Mouse (Mus musculus) hindbrain, embryonic 10.5 days (tissue): ENCODE results near the gene Msrb3. TPM values are rescaled to one million over a fixed set of nuclear protein-coding genes. Genes with fewer than 3 reads are reported as not detected.

ENCODE experiments used
- DNase-seq: peaks from one replicate; pipeline ENCODE4 v3.0.0-alpha.2; 2017; ENCODE audit warnings: low spot score
- H3K27ac ChIP-seq: fragments of 300-500 bp; sonication (generic); 2 replicates; pipeline ENCODE4 v1.5.1; 2016; ENCODE audit warnings: mild to moderate bottlenecking, moderate library complexity
- H3K27me3 ChIP-seq: fragments of 300-500 bp; sonication (generic); 2 replicates; pipeline ENCODE4 v1.6.1; 2016; ENCODE audit warnings: mild to moderate bottlenecking; ENCODE audit not compliant: poor library complexity, insufficient read depth, severe bottlenecking
- H3K36me3 ChIP-seq: fragments of 300-500 bp; sonication (generic); 2 replicates; pipeline ENCODE4 v1.6.1; 2016; ENCODE audit warnings: mild to moderate bottlenecking, moderate library complexity
- H3K4me1 ChIP-seq: fragments of 300-500 bp; sonication (generic); replicated peaks from 2 replicates; pipeline ENCODE4 v1.6.1; 2016; ENCODE audit warnings: mild to moderate bottlenecking
- H3K4me3 ChIP-seq: fragments of 300-500 bp; sonication (generic); 2 replicates; pipeline ENCODE4 v1.5.1; 2016; ENCODE audit warnings: mild to moderate bottlenecking, moderate library complexity
- H3K9me3 ChIP-seq: fragments of 300-500 bp; sonication (generic); 2 replicates; pipeline ENCODE4 v1.6.1; 2016; ENCODE audit warnings: mild to moderate bottlenecking, moderate library complexity
- WGBS: fragments of 180-500 bp; shearing (Covaris S2); methylation state at CpG from one replicate; pipeline ENCODE4 v1.1.7; 2016; 5-methylcytosine and 5-hydroxymethylcytosine counted together
- polyA plus RNA-seq: library from polyadenylated mRNA; unstranded; fragments of >200 nt; fragmentation: Nextera tagmentation; extraction: Ambion mirVana; gene quantifications from 2 replicates; pipeline ENCODE4 v1.2.1, GENCODE M21; 2016

The Msrb3 gene
- polyA plus RNA-seq, 1 experiment from 2014 or later: 3.1 TPM

GRCm38 (mm10) chr10:120914948-120915631 lies 16.2 kb upstream of the Msrb3 start:
- DNase-seq: no peak
- WGBS: 87% methylated on average over 15 of the region's 15 CpGs
- Histone ChIP-seq H3K36me3 (0 out of 2 replicates have a peak, but pooled peaks cover 3% of the 10 kb centered on the region), H3K27ac (no peak overlapping the region), H3K9me3 (no peaks in the 10 kb centered on the region), H3K27me3 (no peaks in the 10 kb centered on the region), H3K4me3 (no peak overlapping the region), H3K4me1 (0 out of 2 replicates have a peak, but pooled peaks cover 3% of the 10 kb centered on the region)

- no peak for DNase-seq
- 89% methylated on average over 7 of the region's 7 CpGs for WGBS
- Histone ChIP-seq H3K4me3 (no peak overlapping the region), H3K27ac (no peak overlapping the region), H3K9me3 (no peaks in the 10 kb centered on the region), H3K4me1 (0 out of 2 replicates have a peak, but pooled peaks cover 3% of the 10 kb centered on the region), H3K36me3 (no peaks in the 10 kb centered on the region), H3K27me3 (no peaks in the 10 kb centered on the region)
Observed at GRCm38 (mm10) chr10:120914286-120914685, 15.4 kb upstream of the Msrb3 start.

- DNase-seq: no peak
- Histone ChIP-seq H3K27me3 (no peaks in the 10 kb centered on the region), H3K4me3 (no peak overlapping the region), H3K36me3 (no peaks in the 10 kb centered on the region), H3K4me1 (0 out of 2 replicates have a peak, but pooled peaks cover 3% of the 10 kb centered on the region), H3K27ac (no peak overlapping the region), H3K9me3 (no peaks in the 10 kb centered on the region)
- WGBS: 84% methylated on average over 7 of the region's 7 CpGs
Observed at GRCm38 (mm10) chr10:120913796-120914195, 14.9 kb upstream of the Msrb3 start.

GRCm38 (mm10) chr10:120911971-120912370 lies 13.1 kb upstream of the Msrb3 start:
- no peak for DNase-seq
- Histone ChIP-seq H3K36me3 (no peaks in the 10 kb centered on the region), H3K4me1 (0 out of 2 replicates have a peak, but pooled peaks cover 3% of the 10 kb centered on the region), H3K9me3 (no peaks in the 10 kb centered on the region), H3K27ac (no peak overlapping the region), H3K27me3 (no peaks in the 10 kb centered on the region), H3K4me3 (no peak overlapping the region)
- WGBS: 80% methylated on average over 4 of the region's 4 CpGs

GRCm38 (mm10) chr10:120908776-120909574 lies 10.1 kb upstream of the Msrb3 start:
- Histone ChIP-seq H3K4me1 (no peaks in the 10 kb centered on the region), H3K27ac (no peak overlapping the region), H3K4me3 (no peak overlapping the region), H3K36me3 (no peaks in the 10 kb centered on the region), H3K27me3 (no peaks in the 10 kb centered on the region), H3K9me3 (0 out of 2 replicates have a peak, but pooled peaks cover 5% of the 10 kb centered on the region)
- WGBS: 89% methylated on average over 11 of the region's 11 CpGs
- DNase-seq: no peak

GRCm38 (mm10) chr10:120904676-120905075 lies 5.8 kb upstream of the Msrb3 start:
- Histone ChIP-seq H3K4me1 (peaks cover 11% of the 10 kb centered on the region; the same call in 1 of the 2 replicates), H3K4me3 (no peak overlapping the region), H3K9me3 (0 out of 2 replicates have a peak, but pooled peaks cover 5% of the 10 kb centered on the region), H3K36me3 (no peaks in the 10 kb centered on the region), H3K27ac (no peak overlapping the region), H3K27me3 (peaks cover 16% of the 10 kb centered on the region)
- WGBS: 92% methylated on average over 10 of the region's 10 CpGs
- DNase-seq: no peak

GRCm38 (mm10) chr10:120903843-120904468 lies 5.1 kb upstream of the Msrb3 start:
- Histone ChIP-seq H3K27me3 (peaks cover 23% of the 10 kb centered on the region), H3K9me3 (0 out of 2 replicates have a peak, but pooled peaks cover 5% of the 10 kb centered on the region), H3K4me1 (peaks cover 17% of the 10 kb centered on the region), H3K36me3 (no peaks in the 10 kb centered on the region), H3K27ac (no peak overlapping the region), H3K4me3 (no peak overlapping the region)
- DNase-seq: peak; percentile 6
- 72% methylated on average over 4 of the region's 4 CpGs for WGBS

- WGBS: 67% methylated on average over 9 of the region's 9 CpGs
- H3K27ac ChIP-seq: no peak overlapping the region
- DNase-seq: peak; percentile 2
- H3K36me3 ChIP-seq: no peaks in the 10 kb centered on the region
- H3K27me3 ChIP-seq: peaks cover 40% of the 10 kb centered on the region
- peaks cover 27% of the 10 kb centered on the region for H3K4me1 ChIP-seq
- no peak overlapping the region for H3K4me3 ChIP-seq
- H3K9me3 ChIP-seq: 0 out of 2 replicates have a peak, but pooled peaks cover 5% of the 10 kb centered on the region
Observed at GRCm38 (mm10) chr10:120901746-120902145, 2.8 kb upstream of the Msrb3 start.

GRCm38 (mm10) chr10:120900096-120900495 lies 1.2 kb upstream of the Msrb3 start:
- WGBS: 69% methylated on average over 13 of the region's 13 CpGs
- Histone ChIP-seq H3K9me3 (no peaks in the 10 kb centered on the region), H3K4me1 (peaks cover 31% of the 10 kb centered on the region), H3K36me3 (no peaks in the 10 kb centered on the region), H3K27ac (no peak overlapping the region), H3K4me3 (no peak overlapping the region), H3K27me3 (peaks cover 49% of the 10 kb centered on the region)
- peak; percentile 3 for DNase-seq

- H3K4me3 ChIP-seq: peak overlapping the region; percentile 79
- no peaks in the 10 kb centered on the region for H3K9me3 ChIP-seq
- peak overlapping the region; percentile 92 for H3K27ac ChIP-seq
- no peaks in the 10 kb centered on the region for H3K36me3 ChIP-seq
- DNase-seq: no peak
- under 1% methylated on average over 49 of the region's 49 CpGs for WGBS
- peaks cover 33% of the 10 kb centered on the region for H3K4me1 ChIP-seq
- peaks cover 52% of the 10 kb centered on the region for H3K27me3 ChIP-seq
Observed at GRCm38 (mm10) chr10:120898357-120898756, 544 bp downstream of the Msrb3 start.

GRCm38 (mm10) chr10:120895899-120896289 lies 3.0 kb downstream of the Msrb3 start:
- WGBS: 27% methylated on average over 15 of the region's 15 CpGs
- no peak overlapping the region for H3K27ac ChIP-seq
- peaks cover 46% of the 10 kb centered on the region for H3K27me3 ChIP-seq
- H3K4me3 ChIP-seq: no peak overlapping the region
- peaks cover under 1% of the 10 kb centered on the region; the same call in 1 of the 2 replicates for H3K36me3 ChIP-seq
- no peak for DNase-seq
- H3K4me1 ChIP-seq: peaks cover 22% of the 10 kb centered on the region
- no peaks in the 10 kb centered on the region for H3K9me3 ChIP-seq

GRCm38 (mm10) chr10:120894978-120895898 lies 3.7 kb downstream of the Msrb3 start:
- peaks cover 5% of the 10 kb centered on the region for H3K9me3 ChIP-seq
- H3K4me3 ChIP-seq: no peak overlapping the region
- WGBS: 80% methylated on average over 15 of the region's 15 CpGs
- no peak overlapping the region for H3K27ac ChIP-seq
- peaks cover 6% of the 10 kb centered on the region for H3K36me3 ChIP-seq
- H3K27me3 ChIP-seq: peaks cover 40% of the 10 kb centered on the region
- no peak for DNase-seq
- peaks cover 22% of the 10 kb centered on the region for H3K4me1 ChIP-seq
